Mouse (Mus musculus) macrophage (primary cell): Measurements from ENCODE around the gene Mark4. TPM values are rescaled to one million over a fixed set of nuclear protein-coding genes. Genes with fewer than 3 reads are reported as not detected.

ENCODE experiments used
- H3K27ac ChIP-seq: fragments of 350-480 bp; formaldehyde crosslinking; 2 replicates; pipeline ENCODE4 v1.9.0; 2021
- H3K36me3 ChIP-seq: fragments of 350-480 bp; formaldehyde crosslinking; 2 replicates; pipeline ENCODE4 v1.9.0; 2021; ENCODE audit errors: inconsistent target
- H3K4me3 ChIP-seq: fragments of 350-480 bp; formaldehyde crosslinking; 2 replicates; pipeline ENCODE4 v1.9.0; 2021; ENCODE audit errors: inconsistent target
- H3K79me2 ChIP-seq: fragments of 350-480 bp; formaldehyde crosslinking; 2 replicates; pipeline ENCODE4 v1.9.0; 2021; ENCODE audit errors: inconsistent target
- WGBS: methylation state at CpG from one replicate; pipeline ENCODE4 v1.1.7; 2026; ENCODE audit warnings: inconsistent platforms; ENCODE audit not compliant: missing documents; 5-methylcytosine and 5-hydroxymethylcytosine counted together
- polyA plus RNA-seq: library from polyadenylated mRNA; stranded (reverse); fragments of 250-400 nt; gene quantifications from 3 replicates; pipeline ENCODE4 v1.2.4, GENCODE M21; 2018; ENCODE audit warnings: inconsistent platforms

Mark4 gene
- polyA plus RNA-seq, 1 experiment from 2014 or later, result 20.2 TPM

GRCm38 (mm10) chr7:19486549-19486948 lies 27.9 kb upstream of the Mark4 start:
- Histone ChIP-seq H3K36me3 (no peaks in the 10 kb centered on the region), H3K27ac (no peak overlapping the region), H3K4me3 (no peak overlapping the region), H3K79me2 (no peaks in the 10 kb centered on the region)
- WGBS, result 98% methylated on average over 7 of the region's 7 CpGs

GRCm38 (mm10) chr7:19485488-19485887 lies 26.9 kb upstream of the Mark4 start:
- WGBS, result 100% methylated on average over 1 of the region's 1 CpGs
- no peaks in the 10 kb centered on the region for H3K79me2 ChIP-seq
- H3K27ac ChIP-seq, result no peak overlapping the region
- H3K4me3 ChIP-seq, result no peak overlapping the region
- H3K36me3 ChIP-seq, result no peaks in the 10 kb centered on the region

GRCm38 (mm10) chr7:19483281-19483680 lies 24.7 kb upstream of the Mark4 start:
- no peaks in the 10 kb centered on the region for H3K36me3 ChIP-seq
- 89% methylated on average over 8 of the region's 8 CpGs for WGBS
- no peak overlapping the region for H3K4me3 ChIP-seq
- no peaks in the 10 kb centered on the region for H3K79me2 ChIP-seq
- H3K27ac ChIP-seq, result no peak overlapping the region

DNA sequence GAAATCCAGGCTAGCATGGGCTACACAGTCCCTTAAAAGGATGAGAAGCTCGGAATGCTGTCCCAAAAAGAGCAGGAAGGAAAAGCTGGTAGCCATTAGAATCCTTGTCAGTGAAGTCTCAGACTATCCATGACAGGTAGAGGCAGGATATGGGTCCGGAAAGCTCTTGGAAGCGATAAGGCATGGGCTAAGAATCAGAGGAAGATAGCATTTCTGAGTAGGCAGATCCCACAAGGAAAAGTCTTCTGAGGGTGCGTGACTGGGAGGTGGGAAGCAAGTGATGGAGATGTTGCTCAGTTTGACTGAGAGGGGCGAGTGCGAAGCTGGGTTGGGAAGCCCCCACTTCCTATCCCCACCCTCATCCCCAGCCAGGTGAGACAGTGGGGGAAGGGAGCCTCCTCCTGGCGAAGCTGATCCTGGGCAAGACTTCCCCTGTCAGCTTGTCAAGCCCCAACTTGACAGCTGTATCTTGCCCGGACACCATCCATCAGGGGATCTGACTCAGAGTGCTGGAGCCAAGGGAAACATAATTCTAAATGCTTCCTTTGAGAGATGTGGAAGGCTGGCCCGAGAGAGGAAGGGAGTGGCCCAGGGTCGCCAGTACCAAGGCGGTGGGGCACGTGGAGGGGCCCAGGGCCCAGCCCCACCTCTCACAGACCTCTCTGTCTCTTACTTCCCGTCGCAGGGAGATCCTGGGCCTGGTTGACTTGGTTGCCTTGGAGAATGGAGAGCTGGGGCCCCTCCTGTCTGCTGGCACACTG lies 19.2 kb upstream of the Mark4 start:
- no peak overlapping the region for H3K4me3 ChIP-seq
- no peaks in the 10 kb centered on the region for H3K36me3 ChIP-seq
- no peaks in the 10 kb centered on the region for H3K79me2 ChIP-seq
- H3K27ac ChIP-seq, result no peak overlapping the region
- 67% methylated on average over 14 of the region's 14 CpGs for WGBS

GRCm38 (mm10) chr7:19477084-19477483 lies 18.5 kb upstream of the Mark4 start:
- Histone ChIP-seq H3K36me3 (no peaks in the 10 kb centered on the region), H3K27ac (no peak overlapping the region), H3K79me2 (no peaks in the 10 kb centered on the region), H3K4me3 (no peak overlapping the region)
- 85% methylated on average over 2 of the region's 2 CpGs for WGBS

- H3K27ac ChIP-seq, result no peak overlapping the region
- no peaks in the 10 kb centered on the region for H3K36me3 ChIP-seq
- under 1% methylated on average over 79 of the region's 89 CpGs for WGBS
- no peak overlapping the region; the same call in 1 of the 2 replicates for H3K4me3 ChIP-seq
- no peaks in the 10 kb centered on the region for H3K79me2 ChIP-seq
Observed at GRCm38 (mm10) chr7:19473875-19474443, 15.3 kb upstream of the Mark4 start.

DNA sequence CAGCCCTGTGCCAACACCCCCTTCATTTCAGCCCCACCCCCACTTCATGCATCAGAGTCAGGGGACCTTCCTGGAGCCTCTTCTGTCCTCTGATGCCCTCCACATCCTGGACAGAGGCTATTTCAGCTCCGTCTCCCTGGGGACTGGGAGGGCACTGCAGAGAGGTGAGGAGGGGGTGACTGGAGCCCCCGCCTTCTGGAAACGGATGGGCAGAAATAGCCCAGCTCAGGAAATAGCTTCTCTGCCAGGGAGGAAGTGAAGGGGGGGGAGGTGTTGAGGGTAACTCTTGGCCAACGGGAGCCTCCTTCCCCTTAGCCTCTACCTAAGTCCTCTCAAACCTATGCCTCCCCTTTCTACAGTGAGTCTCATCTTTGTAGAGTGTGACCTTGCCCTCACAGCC lies 13.8 kb upstream of the Mark4 start:
- H3K36me3 ChIP-seq, result no peaks in the 10 kb centered on the region
- no peaks in the 10 kb centered on the region for H3K79me2 ChIP-seq
- 6% methylated on average over 4 of the region's 4 CpGs for WGBS
- H3K4me3 ChIP-seq, result no peak overlapping the region
- no peak overlapping the region for H3K27ac ChIP-seq

DNA sequence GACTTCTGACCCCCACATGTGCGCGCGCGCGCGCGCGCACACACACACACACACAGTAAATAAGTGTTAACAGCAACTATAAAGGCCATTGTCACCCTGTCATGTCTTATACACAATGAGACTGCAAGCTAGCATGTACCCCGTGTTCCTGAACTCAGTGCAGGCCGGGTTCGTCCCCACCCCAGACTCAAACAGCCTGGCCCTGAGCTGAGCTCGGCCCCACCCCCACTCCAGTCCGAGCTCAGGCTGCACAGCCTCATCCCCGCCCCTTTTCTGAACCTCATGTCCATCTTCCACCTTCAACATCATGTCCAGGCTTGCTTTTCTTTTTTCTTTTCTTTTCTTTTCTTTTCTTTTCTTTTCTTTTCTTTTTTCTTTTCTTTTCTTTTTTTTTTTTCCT lies 11.7 kb upstream of the Mark4 start:
- no peak overlapping the region for H3K4me3 ChIP-seq
- WGBS, result 87% methylated on average over 13 of the region's 14 CpGs
- no peaks in the 10 kb centered on the region for H3K79me2 ChIP-seq
- no peaks in the 10 kb centered on the region for H3K36me3 ChIP-seq
- no peak overlapping the region for H3K27ac ChIP-seq

DNA sequence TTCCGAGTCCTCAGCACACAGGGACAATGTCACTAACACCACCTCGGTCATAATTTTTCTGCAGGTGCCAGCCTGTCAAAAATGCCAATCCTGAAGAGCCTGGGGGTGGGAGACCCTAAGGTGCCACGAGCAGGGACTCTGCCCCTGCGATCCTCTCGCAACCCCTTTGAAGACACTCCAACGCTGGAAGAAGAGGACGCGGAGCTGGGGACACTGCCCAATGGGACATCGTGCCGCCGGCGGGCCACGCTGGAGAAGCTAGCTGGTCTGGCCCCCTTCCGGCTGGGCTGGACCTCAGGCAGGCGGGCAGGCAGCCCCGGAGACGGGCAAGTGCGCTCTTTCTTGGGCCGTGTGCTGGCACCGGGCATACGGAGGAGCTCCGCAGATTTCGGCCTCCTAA lies 10.8 kb upstream of the Mark4 start:
- no peak overlapping the region for H3K4me3 ChIP-seq
- H3K36me3 ChIP-seq, result no peaks in the 10 kb centered on the region
- no peaks in the 10 kb centered on the region for H3K79me2 ChIP-seq
- 97% methylated on average over 14 of the region's 23 CpGs for WGBS
- H3K27ac ChIP-seq, result no peak overlapping the region

GRCm38 (mm10) chr7:19468279-19468678 lies 9.7 kb upstream of the Mark4 start:
- WGBS, result 34% methylated on average over 12 of the region's 12 CpGs

GRCm38 (mm10) chr7:19467638-19468037 lies 9.0 kb upstream of the Mark4 start:
- 71% methylated on average over 6 of the region's 6 CpGs for WGBS
- no peak overlapping the region for H3K4me3 ChIP-seq
- no peaks in the 10 kb centered on the region for H3K79me2 ChIP-seq
- H3K27ac ChIP-seq, result no peak overlapping the region
- no peaks in the 10 kb centered on the region for H3K36me3 ChIP-seq

More at GRCm38 (mm10) chr7:19468279-19468678, 9.7 kb upstream of the Mark4 start:
- Histone ChIP-seq H3K79me2 (no peaks in the 10 kb centered on the region), H3K4me3 (no peak overlapping the region), H3K36me3 (no peaks in the 10 kb centered on the region), H3K27ac (no peak overlapping the region)

DNA sequence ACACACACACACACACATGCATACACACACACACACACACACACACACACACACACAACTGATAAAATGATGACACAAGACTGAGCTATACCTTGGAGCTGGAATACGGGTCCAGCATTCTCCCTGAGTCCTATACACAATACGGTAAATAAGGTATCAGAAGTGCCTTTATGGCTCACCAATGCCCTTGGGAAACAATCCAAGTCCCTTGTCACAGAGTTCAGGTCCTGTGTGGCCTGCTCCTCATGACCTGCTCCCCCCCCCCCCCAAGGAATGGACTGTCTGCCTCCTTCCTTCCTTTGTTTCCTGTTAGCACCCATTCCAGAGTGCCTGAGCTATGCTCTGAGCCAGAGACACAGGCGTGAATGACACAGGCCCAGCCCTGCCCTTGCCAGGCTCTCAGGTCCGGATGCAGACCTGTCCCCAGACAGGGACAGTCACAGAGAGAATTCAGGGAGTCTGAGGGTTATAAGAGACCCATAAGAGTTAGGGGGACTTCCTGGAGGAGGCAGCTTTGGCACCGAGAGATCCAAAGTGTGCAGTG lies 8.1 kb upstream of the Mark4 start:
- 82% methylated on average over 5 of the region's 5 CpGs for WGBS
- no peak overlapping the region for H3K27ac ChIP-seq

GRCm38 (mm10) chr7:19464367-19465307 lies 6.0 kb upstream of the Mark4 start:
- WGBS, result 90% methylated on average over 22 of the region's 22 CpGs
- no peak overlapping the region for H3K4me3 ChIP-seq
- H3K79me2 ChIP-seq, result no peaks in the 10 kb centered on the region
- H3K27ac ChIP-seq, result no peak overlapping the region
- H3K36me3 ChIP-seq, result no peaks in the 10 kb centered on the region

More for the DNA sequence above, 8.1 kb upstream of the Mark4 start:
- Histone ChIP-seq H3K36me3 (no peaks in the 10 kb centered on the region), H3K79me2 (no peaks in the 10 kb centered on the region), H3K4me3 (no peak overlapping the region)

DNA sequence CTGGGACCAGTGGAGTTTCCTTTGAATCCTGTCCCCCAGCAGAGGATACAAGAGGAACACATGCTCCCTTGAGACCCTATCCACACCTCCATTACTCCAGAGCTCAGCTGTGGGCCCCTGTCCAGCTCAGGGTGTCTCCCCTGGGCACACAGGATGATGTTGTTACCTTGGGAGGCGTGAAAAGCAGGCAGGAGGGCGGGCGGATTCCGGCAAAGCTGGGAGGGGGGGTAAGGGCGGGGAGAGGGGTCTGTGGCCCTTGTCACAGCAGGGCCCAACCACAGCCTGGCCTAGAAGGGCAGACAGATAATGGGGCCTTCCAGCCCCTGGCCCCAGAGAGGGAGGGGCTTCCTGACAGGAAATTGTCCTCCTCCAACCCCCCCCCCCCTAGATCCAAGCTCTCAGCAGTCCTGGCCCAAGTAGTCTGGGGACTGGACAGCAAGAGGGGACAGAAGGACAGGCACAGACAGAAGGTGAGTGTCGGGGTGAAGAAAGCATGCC lies 4.3 kb upstream of the Mark4 start, which contains the start of gene Exoc3l2:
Gene Exoc3l2 (plus strand): TSS at position 448 of the 498 bp plus-strand sequence.
- no peak within 1 kb of the TSS for H3K4me3 ChIP-seq

More for the DNA sequence above, 4.3 kb upstream of the Mark4 start, which contains the start of gene Exoc3l2:
- H3K79me2 ChIP-seq, result peaks cover 4% of the 10 kb centered on the region; the same call in 1 of the 2 replicates
- 72% methylated on average over 6 of the region's 6 CpGs for WGBS
- no peaks in the 10 kb centered on the region for H3K36me3 ChIP-seq
- peak within 1 kb of the TSS; percentile 5; the same call in 1 of the 2 replicates for H3K27ac ChIP-seq
